Mouse (Mus musculus) liver, adult 2 months (tissue): Measurements from ENCODE around the gene Kirrel3. TPM values are rescaled to one million over a fixed set of nuclear protein-coding genes. Genes with fewer than 3 reads are reported as not detected.

Experiments
- DNase-seq: peaks from one replicate; pipeline ENCODE4 v3.0.0-alpha.2; 2011; ENCODE audit warnings: low read depth, low spot score; ENCODE audit errors: extremely low read depth
- H3K27ac ChIP-seq: fragments of 200-500 bp; replicated peaks from 2 replicates; pipeline ENCODE4 v1.5.1; 2012; ENCODE audit warnings: low read depth, mild to moderate bottlenecking, control low read depth, inconsistent platforms, low read length; ENCODE audit not compliant: insufficient read depth
- H3K27me3 ChIP-seq: fragments of 200-500 bp; 2 replicates; pipeline ENCODE4 v1.6.1; 2012; ENCODE audit warnings: mild to moderate bottlenecking, moderate library complexity, low read length, inconsistent platforms; ENCODE audit not compliant: control insufficient read depth, insufficient read depth
- H3K36me3 ChIP-seq: fragments of 200-500 bp; 2 replicates; pipeline ENCODE4 v1.6.1; 2012; ENCODE audit warnings: low read length, inconsistent platforms; ENCODE audit not compliant: control insufficient read depth, insufficient read depth
- H3K4me1 ChIP-seq: fragments of 200-500 bp; 2 replicates; pipeline ENCODE4 v1.6.1; 2011; ENCODE audit warnings: low read length; ENCODE audit not compliant: control insufficient read depth, insufficient read depth
- H3K4me3 ChIP-seq: fragments of 200-500 bp; 2 replicates; pipeline ENCODE4 v1.5.1; 2011; ENCODE audit warnings: low read depth, mild to moderate bottlenecking, control low read depth, low read length, moderate library complexity; ENCODE audit not compliant: insufficient read depth
- H3K79me2 ChIP-seq: fragments of 200-500 bp; 2 replicates; pipeline ENCODE4 v1.6.1; 2012; ENCODE audit warnings: inconsistent platforms, mild to moderate bottlenecking, low read length, moderate library complexity; ENCODE audit not compliant: control insufficient read depth, insufficient read depth
- H3K9ac ChIP-seq: fragments of 200-500 bp; 2 replicates; pipeline ENCODE4 v1.6.1; 2012; ENCODE audit warnings: low read depth, mild to moderate bottlenecking, control low read depth, inconsistent platforms, low read length
- CTCF ChIP-seq: fragments of 200-500 bp; IDR thresholded peaks from 2 replicates; pipeline ENCODE4 v1.5.1; 2011; ENCODE audit warnings: low read depth, low read length, control low read depth
- POLR2A ChIP-seq: fragments of 200-500 bp; IDR thresholded peaks from 2 replicates; pipeline ENCODE4 v1.6.1; 2011; ENCODE audit warnings: low read length, control low read depth; ENCODE audit not compliant: insufficient read depth; ENCODE audit errors: extremely low read depth
- WGBS: fragments of 180-500 bp; shearing (Covaris S2); methylation state at CpG from one replicate; pipeline ENCODE4 v1.1.7; 2018; 5-methylcytosine and 5-hydroxymethylcytosine counted together
- polyA plus RNA-seq: library from polyadenylated mRNA; depleted of rRNA; stranded (reverse); fragments of >200 nt; gene quantifications from 2 replicates; pipeline ENCODE4 v1.2.3, GENCODE M21; 2012
- total RNA-seq: library from RNA; depleted of rRNA; stranded (reverse); fragments of >200 nt; gene quantifications from 2 replicates; pipeline ENCODE4 v1.2.3, GENCODE M21; 2014

Gene Kirrel3
- total and polyA plus RNA-seq, 2 experiments = 0.09 TPM; not detected in 1

GRCm38 (mm10) chr9:34704357-34704756 is 218.7 kb downstream of the Kirrel3 start:
- no peak overlapping the region for H3K4me3 ChIP-seq
- H3K27ac ChIP-seq = no peak overlapping the region
- H3K79me2 ChIP-seq = no peaks in the 10 kb centered on the region
- no peaks in the 10 kb centered on the region for H3K36me3 ChIP-seq
- H3K9ac ChIP-seq = no peak overlapping the region
- H3K27me3 ChIP-seq = no peaks in the 10 kb centered on the region; the same call in 1 of the 2 replicates
- TF ChIP-seq CTCF (no peak), POLR2A (no peak)
- no peak for DNase-seq
- WGBS = 62% methylated on average over 2 of the region's 2 CpGs
- no peaks in the 10 kb centered on the region for H3K4me1 ChIP-seq

- H3K4me1 ChIP-seq = no peaks in the 10 kb centered on the region
- WGBS = 18% methylated on average over 4 of the region's 4 CpGs
- H3K4me3 ChIP-seq = no peak overlapping the region
- no peaks in the 10 kb centered on the region; the same call in 1 of the 2 replicates for H3K27me3 ChIP-seq
- no peak overlapping the region for H3K27ac ChIP-seq
- TF ChIP-seq CTCF (no peak), POLR2A (no peak)
- no peaks in the 10 kb centered on the region for H3K79me2 ChIP-seq
- H3K36me3 ChIP-seq = no peaks in the 10 kb centered on the region
- DNase-seq = no peak
- H3K9ac ChIP-seq = no peak overlapping the region
These were observed 220.7 kb downstream of the Kirrel3 start for GRCm38 (mm10) chr9:34706350-34706873.

- DNase-seq = no peak
- H3K9ac ChIP-seq = no peak overlapping the region
- no peak overlapping the region for H3K27ac ChIP-seq
- 73% methylated on average over 6 of the region's 6 CpGs for WGBS
- no peak overlapping the region for H3K4me3 ChIP-seq
- H3K4me1 ChIP-seq = no peaks in the 10 kb centered on the region
- no peaks in the 10 kb centered on the region; the same call in 1 of the 2 replicates for H3K27me3 ChIP-seq
- no peaks in the 10 kb centered on the region for H3K79me2 ChIP-seq
- H3K36me3 ChIP-seq = no peaks in the 10 kb centered on the region
- TF ChIP-seq CTCF (no peak), POLR2A (no peak)
These were observed 223.0 kb downstream of the Kirrel3 start for GRCm38 (mm10) chr9:34708691-34709090.

- no peaks in the 10 kb centered on the region for H3K36me3 ChIP-seq
- no peak for DNase-seq
- no peaks in the 10 kb centered on the region for H3K79me2 ChIP-seq
- TF ChIP-seq CTCF (no peak), POLR2A (no peak)
- no peak overlapping the region for H3K4me3 ChIP-seq
- H3K27ac ChIP-seq = no peak overlapping the region
- WGBS = 47% methylated on average over 1 of the region's 1 CpGs
- no peaks in the 10 kb centered on the region for H3K4me1 ChIP-seq
- no peak overlapping the region for H3K9ac ChIP-seq
- H3K27me3 ChIP-seq = no peaks in the 10 kb centered on the region
These were observed 226.3 kb downstream of the Kirrel3 start for GRCm38 (mm10) chr9:34711996-34712395.

GRCm38 (mm10) chr9:34712996-34713395 is 227.3 kb downstream of the Kirrel3 start:
- DNase-seq = no peak
- Histone ChIP-seq H3K27me3 (no peaks in the 10 kb centered on the region), H3K4me1 (no peaks in the 10 kb centered on the region), H3K9ac (no peak overlapping the region), H3K36me3 (no peaks in the 10 kb centered on the region), H3K4me3 (no peak overlapping the region), H3K27ac (no peak overlapping the region), H3K79me2 (no peaks in the 10 kb centered on the region)
- WGBS = 81% methylated on average over 4 of the region's 4 CpGs
- TF ChIP-seq CTCF (no peak), POLR2A (no peak)

GRCm38 (mm10) chr9:34713462-34713926 is 227.8 kb downstream of the Kirrel3 start:
- no peak for DNase-seq
- 75% methylated on average over 4 of the region's 4 CpGs for WGBS

More at GRCm38 (mm10) chr9:34713462-34713926, 227.8 kb downstream of the Kirrel3 start:
- Histone ChIP-seq H3K27me3 (no peaks in the 10 kb centered on the region), H3K4me1 (no peaks in the 10 kb centered on the region), H3K36me3 (no peaks in the 10 kb centered on the region), H3K4me3 (no peak overlapping the region), H3K79me2 (no peaks in the 10 kb centered on the region), H3K27ac (no peak overlapping the region), H3K9ac (no peak overlapping the region)
- no peak for TF ChIP-seq CTCF
- no peak for TF ChIP-seq POLR2A
